Mouse (Mus musculus): ENCODE results near the gene Spcs1. TPM values are rescaled to one million over a fixed set of nuclear protein-coding genes. Genes with fewer than 3 reads are reported as not detected.

Gene Spcs1
- total RNA-seq (2023) = 10 to 100 TPM; 70.6 to 86.4 TPM

GRCm38 (mm10) chr14:31001307-31002205 lies at the start of gene Spcs1, which contains the start of gene Glt8d1:
Gene Spcs1 (minus strand): TSS chr14:31001672.
Gene Glt8d1 (plus strand): TSS chr14:31001400.

GRCm38 (mm10) chr14:31018860-31019291 lies 17.4 kb upstream of the Spcs1 start, which contains the start of the genes Pbrm1 and Gnl3:
Gene Pbrm1 (plus strand): TSS chr14:31019138.
Gene Gnl3 (minus strand): TSS chr14:31019152.

DNA sequence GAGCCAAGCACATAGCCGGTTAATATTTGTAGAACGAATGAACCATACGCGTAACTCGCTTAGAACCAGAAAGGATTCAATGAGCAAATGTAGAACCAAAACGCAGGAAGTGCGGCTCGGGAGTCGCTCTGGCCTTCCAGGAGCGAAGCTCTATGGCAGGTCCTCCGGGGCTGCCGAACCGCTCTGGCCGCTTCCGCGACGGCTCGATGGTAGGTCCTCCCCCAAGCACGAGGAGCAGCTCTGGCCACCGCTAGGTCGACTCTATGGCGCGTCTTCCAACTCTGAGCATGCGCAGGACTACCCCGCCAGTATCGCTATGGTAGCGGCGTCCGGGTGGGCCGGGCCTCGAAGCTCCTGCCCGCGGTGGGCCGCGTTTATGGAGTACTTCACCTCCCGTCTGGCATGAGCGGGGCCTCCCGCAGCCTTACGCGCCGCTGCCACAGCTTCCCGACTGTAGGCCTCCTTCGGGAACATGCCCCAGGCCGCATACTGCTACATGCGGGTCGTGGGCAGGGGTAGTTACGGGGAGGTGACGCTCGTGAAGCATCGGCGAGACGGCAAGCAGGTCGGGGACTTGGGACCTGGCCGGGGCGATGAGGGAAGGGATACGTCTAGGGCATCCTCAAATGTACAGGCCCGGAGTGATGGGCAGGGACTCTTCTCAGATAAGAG lies 50.2 kb downstream of the Spcs1 start, which contains the start of gene Nek4:
Gene Nek4 (plus strand): TSS at position 224 of the 672 bp plus-strand sequence.

Other genes starting within 250 kb of the Spcs1 start
- 10 to 100 TPM; 14.8 to 18.4 TPM for gene Tmem110, start 176.1 kb downstream of the Spcs1 start, total RNA-seq (2023)
- gene Mustn1, start 122.5 kb downstream of the Spcs1 start, total RNA-seq (2023) = under 1 TPM; 0.44 to 0.83 TPM
- gene Itih4, start 115.2 kb downstream of the Spcs1 start, total RNA-seq (2023) = not detected
- gene Itih3, start 77.9 kb downstream of the Spcs1 start, total RNA-seq (2023) = not detected
- gene Itih1, start 58.4 kb downstream of the Spcs1 start, total RNA-seq (2023) = not detected
- gene Nek4, start 50.3 kb downstream of the Spcs1 start, total RNA-seq (2023) = 1 to 10 TPM; 4.5 to 4.7 TPM
- gene Glt8d1, start 272 bp downstream of the Spcs1 start, total RNA-seq (2023) = 10 to 100 TPM; 11.4 to 12.2 TPM
- 10 to 100 TPM; 52.5 to 55.0 TPM for gene Pbrm1, start 17.5 kb upstream of the Spcs1 start, total RNA-seq (2023)
- gene Gnl3, start 17.5 kb upstream of the Spcs1 start, total RNA-seq (2023) = 10 to 100 TPM; 43.5 to 46.3 TPM
- 10 to 100 TPM; 43.2 to 63.8 TPM for gene Smim4, start 127.3 kb upstream of the Spcs1 start, total RNA-seq (2023)
- 10 to 100 TPM; 15.2 to 18.0 TPM for gene Nt5dc2, start 129.4 kb upstream of the Spcs1 start, total RNA-seq (2023)
- 1 to 10 TPM; 2.8 to 3.7 TPM for gene Stab1, start 167.0 kb upstream of the Spcs1 start, total RNA-seq (2023)
- 1 to 10 TPM; 1.0 to 2.1 TPM for gene Tnnc1, start 206.6 kb upstream of the Spcs1 start, total RNA-seq (2023)
- gene Nisch, start 215.3 kb upstream of the Spcs1 start, total RNA-seq (2023) = 100 to 1,000 TPM; 298 to 310 TPM
- under 1 TPM; 0.20 to 0.38 TPM for gene Sema3g, start 216.2 kb upstream of the Spcs1 start, total RNA-seq (2023)
- 1 to 10 TPM; 6.6 to 7.2 TPM for gene Phf7, start 249.6 kb upstream of the Spcs1 start, total RNA-seq (2023)
- 10 to 100 TPM; 40.0 to 46.7 TPM for gene Bap1, start 249.8 kb upstream of the Spcs1 start, total RNA-seq (2023)